Mouse (Mus musculus) heart, embryonic 13.5 days (tissue): Measurements from ENCODE around the gene Tpst1. TPM values are rescaled to one million over a fixed set of nuclear protein-coding genes. Genes with fewer than 3 reads are reported as not detected.

ENCODE experiments used
- ATAC-seq: fragments of 200-750 bp; cut with Nextera tagmentation; 2 replicates; pipeline ENCODE4 v1.8.0; 2017; ENCODE audit warnings: moderate TSS enrichment; ENCODE audit not compliant: insufficient number of reproducible peaks, low FRiP score, low TSS enrichment; ENCODE audit errors: extremely low read depth
- H3K27ac ChIP-seq: fragments of 300-500 bp; sonication (generic); replicated peaks from 2 replicates; pipeline ENCODE4 v1.5.1; 2015; ENCODE audit warnings: moderate library complexity, mild to moderate bottlenecking, inconsistent platforms
- H3K27me3 ChIP-seq: fragments of 300-500 bp; sonication (generic); replicated peaks from 2 replicates; pipeline ENCODE4 v1.6.1; 2015; ENCODE audit warnings: mild to moderate bottlenecking, inconsistent platforms
- H3K36me3 ChIP-seq: fragments of 300-500 bp; sonication (generic); 2 replicates; pipeline ENCODE4 v1.6.1; 2015; ENCODE audit warnings: mild to moderate bottlenecking, inconsistent platforms
- H3K4me1 ChIP-seq: fragments of 300-500 bp; sonication (generic); 2 replicates; pipeline ENCODE4 v1.6.1; 2015; ENCODE audit warnings: inconsistent platforms
- H3K4me2 ChIP-seq: fragments of 300-500 bp; sonication (generic); 2 replicates; pipeline ENCODE4 v1.6.1; 2015; ENCODE audit warnings: inconsistent platforms, mild to moderate bottlenecking, moderate library complexity
- H3K4me3 ChIP-seq: fragments of 300-500 bp; sonication (generic); 2 replicates; pipeline ENCODE4 v1.5.1; 2015; ENCODE audit warnings: moderate library complexity, mild to moderate bottlenecking, inconsistent platforms
- H3K9ac ChIP-seq: fragments of 300-500 bp; sonication (generic); 2 replicates; pipeline ENCODE4 v1.6.1; 2015; ENCODE audit warnings: inconsistent platforms, mild to moderate bottlenecking, moderate library complexity
- H3K9me3 ChIP-seq: fragments of 300-500 bp; sonication (generic); 2 replicates; pipeline ENCODE4 v1.6.1; 2016; ENCODE audit warnings: inconsistent platforms
- WGBS: fragments of 180-500 bp; shearing (Covaris S2); methylation state at CpG from one replicate; pipeline ENCODE4 v1.1.7; 2015; ENCODE audit warnings: mixed read lengths; 5-methylcytosine and 5-hydroxymethylcytosine counted together
- polyA plus RNA-seq: library from polyadenylated mRNA; unstranded; fragments of >200 nt; fragmentation: Nextera tagmentation; extraction: Ambion mirVana; gene quantifications from 2 replicates; pipeline ENCODE4 v1.2.1, GENCODE M21; 2015

Gene Tpst1
- polyA plus RNA-seq, 1 experiment from 2014 or later, result 27.2 TPM

GRCm38 (mm10) chr5:130041262-130041661 lies 31.9 kb upstream of the Tpst1 start:
- H3K9me3 ChIP-seq, result no peaks in the 10 kb centered on the region
- peaks cover 55% of the 10 kb centered on the region for H3K27me3 ChIP-seq
- H3K36me3 ChIP-seq, result peaks cover 67% of the 10 kb centered on the region
- no peak overlapping the region for H3K4me3 ChIP-seq
- ATAC-seq, result no peak
- peaks cover 8% of the 10 kb centered on the region for H3K4me1 ChIP-seq
- no peak overlapping the region for H3K27ac ChIP-seq
- no peak overlapping the region for H3K4me2 ChIP-seq
- H3K9ac ChIP-seq, result no peak overlapping the region
- 86% methylated on average over 4 of the region's 4 CpGs for WGBS

DNA sequence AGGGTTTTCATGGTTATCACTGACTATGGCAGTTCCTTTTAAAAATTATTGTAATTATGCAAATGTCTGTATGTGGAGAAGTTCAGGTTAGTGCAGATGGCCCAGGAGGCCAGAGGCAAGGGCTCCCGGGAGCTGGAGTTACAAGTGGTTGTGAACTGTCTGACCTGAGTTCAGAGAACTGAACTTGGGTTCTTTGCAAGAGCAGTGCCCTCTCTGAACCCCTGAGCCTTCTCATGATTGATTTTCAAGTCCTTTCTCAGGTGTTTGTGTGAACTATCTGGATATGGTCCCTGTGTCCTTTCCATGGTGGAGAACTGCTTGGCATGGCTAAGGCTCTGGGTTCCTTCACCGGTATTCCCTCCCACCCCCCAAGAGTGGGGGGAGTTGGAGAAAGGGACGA lies 29.4 kb upstream of the Tpst1 start:
- peaks cover 69% of the 10 kb centered on the region for H3K36me3 ChIP-seq
- H3K4me1 ChIP-seq, result peaks cover 17% of the 10 kb centered on the region

DNA sequence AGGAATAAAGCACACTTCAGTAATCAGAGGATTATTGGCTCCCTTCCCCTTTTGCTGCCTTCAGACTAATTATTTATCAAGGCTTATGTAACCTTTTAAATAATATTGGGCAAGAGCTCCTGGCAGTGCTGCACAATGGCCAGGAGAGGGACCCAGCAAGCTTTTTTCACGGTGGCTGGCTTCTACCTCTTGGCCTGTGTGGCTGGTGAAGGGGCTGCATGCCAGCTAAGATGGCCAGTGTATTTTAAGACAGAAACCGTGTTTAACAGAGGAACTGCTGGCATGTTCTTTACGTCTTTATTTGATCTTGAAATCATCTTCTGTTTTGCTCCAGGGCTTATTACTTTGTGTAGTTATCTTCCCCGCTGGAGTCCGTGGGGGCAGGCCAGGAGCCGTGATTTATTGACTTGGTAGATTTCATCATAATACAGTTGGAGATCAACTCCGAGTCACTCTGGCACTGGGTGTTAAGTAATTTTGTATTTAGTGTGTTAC lies 28.9 kb upstream of the Tpst1 start:
- H3K9me3 ChIP-seq, result no peaks in the 10 kb centered on the region
- 82% methylated on average over 7 of the region's 7 CpGs for WGBS
- H3K27me3 ChIP-seq, result peaks cover 65% of the 10 kb centered on the region
- no peak overlapping the region for H3K27ac ChIP-seq
- no peak overlapping the region for H3K4me3 ChIP-seq
- no peak overlapping the region for H3K4me2 ChIP-seq
- H3K36me3 ChIP-seq, result peaks cover 73% of the 10 kb centered on the region
- peaks cover 20% of the 10 kb centered on the region for H3K4me1 ChIP-seq
- ATAC-seq, result no peak
- H3K9ac ChIP-seq, result no peak overlapping the region

More for the DNA sequence above, 29.4 kb upstream of the Tpst1 start:
- no peaks in the 10 kb centered on the region for H3K9me3 ChIP-seq
- no peak for ATAC-seq
- WGBS, result 88% methylated on average over 3 of the region's 3 CpGs
- no peak overlapping the region for H3K27ac ChIP-seq
- no peak overlapping the region for H3K9ac ChIP-seq
- H3K4me3 ChIP-seq, result no peak overlapping the region
- peaks cover 60% of the 10 kb centered on the region for H3K27me3 ChIP-seq
- no peak overlapping the region for H3K4me2 ChIP-seq

- H3K27ac ChIP-seq, result no peak overlapping the region
- no peaks in the 10 kb centered on the region for H3K9me3 ChIP-seq
- H3K9ac ChIP-seq, result no peak overlapping the region
- H3K4me2 ChIP-seq, result no peak overlapping the region
- H3K36me3 ChIP-seq, result peaks cover 68% of the 10 kb centered on the region
- no peak for ATAC-seq
- H3K4me3 ChIP-seq, result no peak overlapping the region
- H3K27me3 ChIP-seq, result peaks cover 68% of the 10 kb centered on the region
- H3K4me1 ChIP-seq, result peaks cover 20% of the 10 kb centered on the region
- 76% methylated on average over 7 of the region's 7 CpGs for WGBS
Observed at GRCm38 (mm10) chr5:130046100-130046499, 27.0 kb upstream of the Tpst1 start.

GRCm38 (mm10) chr5:130046589-130046988 lies 26.5 kb upstream of the Tpst1 start:
- Histone ChIP-seq H3K4me2 (no peak overlapping the region), H3K27ac (no peak overlapping the region), H3K4me3 (no peak overlapping the region), H3K9ac (no peak overlapping the region), H3K9me3 (no peaks in the 10 kb centered on the region), H3K36me3 (peaks cover 68% of the 10 kb centered on the region), H3K4me1 (peaks cover 20% of the 10 kb centered on the region), H3K27me3 (peaks cover 73% of the 10 kb centered on the region)
- WGBS, result 31% methylated on average over 10 of the region's 10 CpGs
- no peak; the same call in 1 of the 2 replicates for ATAC-seq

DNA sequence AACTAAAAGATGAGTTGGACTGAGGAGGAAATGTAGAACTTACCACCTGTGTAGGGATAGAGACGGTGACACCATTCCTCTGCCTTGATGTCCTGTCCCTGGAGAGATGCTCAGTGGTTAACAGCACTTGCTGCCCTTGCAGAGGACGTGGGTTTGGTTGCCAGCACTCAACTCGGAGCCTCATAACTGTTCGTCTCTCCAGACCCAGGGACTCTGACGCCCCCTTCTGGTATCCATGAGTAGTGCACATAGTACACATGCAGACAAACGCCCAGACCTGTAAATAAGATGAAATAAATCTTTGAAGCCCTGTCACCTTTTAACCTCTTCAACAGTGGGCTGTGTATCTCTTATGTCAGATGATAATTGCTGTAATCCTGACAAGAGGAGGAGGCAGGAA lies 26.1 kb upstream of the Tpst1 start:
- H3K4me2 ChIP-seq, result no peak overlapping the region
- no peak overlapping the region for H3K4me3 ChIP-seq
- no peak for ATAC-seq
- WGBS, result 68% methylated on average over 6 of the region's 6 CpGs
- H3K36me3 ChIP-seq, result peaks cover 66% of the 10 kb centered on the region
- H3K9me3 ChIP-seq, result no peaks in the 10 kb centered on the region
- H3K9ac ChIP-seq, result no peak overlapping the region
- peaks cover 20% of the 10 kb centered on the region for H3K4me1 ChIP-seq
- H3K27ac ChIP-seq, result no peak overlapping the region
- peaks cover 72% of the 10 kb centered on the region for H3K27me3 ChIP-seq

DNA sequence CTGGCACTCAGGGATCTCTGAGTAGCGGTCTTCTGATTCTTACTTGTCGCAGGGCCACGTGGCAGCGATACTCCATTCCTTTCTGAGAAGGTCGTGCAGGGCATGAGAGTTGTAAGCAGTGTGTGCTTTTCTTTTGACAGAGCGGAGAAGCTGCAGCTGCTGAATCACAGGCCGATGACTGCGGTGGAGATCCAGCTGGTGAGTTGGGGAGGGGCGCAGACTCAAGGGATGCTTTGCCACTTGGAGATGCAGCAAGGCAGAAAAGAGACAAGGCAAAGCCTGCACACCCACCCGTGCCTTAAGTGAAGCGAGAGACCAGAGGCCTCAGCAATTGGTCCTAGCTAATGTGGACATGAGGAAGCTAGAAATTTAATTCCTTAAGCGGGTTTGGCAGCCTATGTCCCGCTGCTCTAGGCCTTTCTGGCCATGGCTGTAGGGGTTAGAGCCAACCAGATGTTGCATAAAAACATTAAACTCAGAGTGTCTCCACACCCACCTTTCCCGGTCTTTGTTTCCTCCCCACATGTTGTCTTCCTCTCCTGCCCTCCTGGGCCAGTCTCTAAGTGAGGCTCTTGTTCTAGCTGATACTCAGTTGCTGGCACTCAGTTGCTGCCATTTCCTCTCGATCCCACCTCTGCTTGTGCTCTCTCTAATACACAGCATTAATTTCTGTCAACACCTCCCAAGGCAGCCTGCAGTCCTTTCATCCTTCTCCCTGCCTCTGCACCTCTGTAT lies 24.2 kb upstream of the Tpst1 start:
- Histone ChIP-seq H3K27ac (no peak overlapping the region), H3K9ac (no peak overlapping the region), H3K4me1 (peaks cover 20% of the 10 kb centered on the region), H3K36me3 (peaks cover 63% of the 10 kb centered on the region), H3K9me3 (no peaks in the 10 kb centered on the region), H3K4me3 (no peak overlapping the region), H3K27me3 (peaks cover 72% of the 10 kb centered on the region), H3K4me2 (no peak overlapping the region)
- ATAC-seq, result no peak
- 81% methylated on average over 15 of the region's 15 CpGs for WGBS

DNA sequence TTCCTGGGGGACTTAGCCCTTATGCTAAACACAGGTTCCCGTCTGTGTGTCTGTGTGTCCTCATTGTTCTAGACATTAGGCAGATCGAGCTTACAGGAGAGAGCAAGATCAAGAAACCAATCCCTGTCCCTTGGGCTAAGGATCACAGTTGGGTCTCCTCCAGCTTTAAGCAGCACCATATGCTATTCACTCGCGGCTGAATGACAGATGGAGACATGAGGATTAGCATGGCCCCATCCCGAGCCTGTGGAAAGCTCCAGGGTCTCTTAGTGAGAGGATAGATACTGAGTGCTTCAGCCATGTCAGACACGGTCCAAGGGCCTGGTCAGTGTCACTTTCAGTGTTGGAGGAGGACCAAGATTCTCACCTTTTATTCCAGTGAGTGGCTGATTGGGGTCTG lies 22.7 kb upstream of the Tpst1 start:
- peaks cover 72% of the 10 kb centered on the region for H3K27me3 ChIP-seq

GRCm38 (mm10) chr5:130051073-130051860 lies 21.9 kb upstream of the Tpst1 start:
- Histone ChIP-seq H3K27ac (no peak overlapping the region), H3K27me3 (peaks cover 68% of the 10 kb centered on the region), H3K36me3 (peaks cover 67% of the 10 kb centered on the region), H3K4me3 (no peak overlapping the region), H3K4me1 (peaks cover 15% of the 10 kb centered on the region), H3K9me3 (no peaks in the 10 kb centered on the region), H3K9ac (no peak overlapping the region), H3K4me2 (no peak overlapping the region)
- 83% methylated on average over 15 of the region's 15 CpGs for WGBS
- ATAC-seq, result no peak

More for the DNA sequence above, 22.7 kb upstream of the Tpst1 start:
- Histone ChIP-seq H3K4me1 (peaks cover 20% of the 10 kb centered on the region), H3K4me3 (no peak overlapping the region), H3K36me3 (peaks cover 63% of the 10 kb centered on the region), H3K4me2 (no peak overlapping the region), H3K27ac (no peak overlapping the region), H3K9me3 (no peaks in the 10 kb centered on the region), H3K9ac (no peak overlapping the region)
- ATAC-seq, result no peak
- WGBS, result 57% methylated on average over 6 of the region's 6 CpGs

GRCm38 (mm10) chr5:130052510-130052909 lies 20.6 kb upstream of the Tpst1 start:
- Histone ChIP-seq H3K4me2 (no peak overlapping the region), H3K27me3 (peaks cover 68% of the 10 kb centered on the region), H3K36me3 (peaks cover 55% of the 10 kb centered on the region), H3K27ac (no peak overlapping the region), H3K9me3 (no peaks in the 10 kb centered on the region), H3K4me1 (0 out of 2 replicates have a peak, but pooled peaks cover 6% of the 10 kb centered on the region), H3K4me3 (no peak overlapping the region), H3K9ac (no peak overlapping the region)
- ATAC-seq, result no peak
- 75% methylated on average over 5 of the region's 5 CpGs for WGBS

- H3K4me1 ChIP-seq, result 0 out of 2 replicates have a peak, but pooled peaks cover 6% of the 10 kb centered on the region
- H3K9me3 ChIP-seq, result no peaks in the 10 kb centered on the region
- H3K4me2 ChIP-seq, result no peak overlapping the region
- H3K36me3 ChIP-seq, result peaks cover 52% of the 10 kb centered on the region
- H3K4me3 ChIP-seq, result no peak overlapping the region
- WGBS, result 78% methylated on average over 6 of the region's 6 CpGs
- no peak overlapping the region for H3K27ac ChIP-seq
- peaks cover 68% of the 10 kb centered on the region for H3K27me3 ChIP-seq
- H3K9ac ChIP-seq, result no peak overlapping the region
- ATAC-seq, result no peak
Observed at GRCm38 (mm10) chr5:130052955-130053354, 20.2 kb upstream of the Tpst1 start.
